Mouse (Mus musculus) lung, embryonic 16.5 days (tissue): Measurements from ENCODE around the gene Prr14l. TPM values are rescaled to one million over a fixed set of nuclear protein-coding genes. Genes with fewer than 3 reads are reported as not detected.
"Not testable (repeated sequence)": the region's sequence is repeated elsewhere in the genome, so short reads cannot be mapped to it uniquely, and the experiment has no call there.

Experiments
- ATAC-seq: fragments of 200-750 bp; cut with Nextera tagmentation; 2 replicates; pipeline ENCODE4 v1.8.0; 2017; ENCODE audit warnings: low read depth, mild to moderate bottlenecking, moderate library complexity
- H3K27ac ChIP-seq: fragments of 300-500 bp; sonication (generic); 2 replicates; pipeline ENCODE4 v1.5.1; 2014; ENCODE audit warnings: mild to moderate bottlenecking, control low read depth, low read length
- H3K27me3 ChIP-seq: fragments of 300-500 bp; sonication (generic); 2 replicates; pipeline ENCODE4 v1.6.1; 2014; ENCODE audit warnings: low read depth, low read length, mixed read lengths; ENCODE audit not compliant: control insufficient read depth, insufficient read depth
- H3K36me3 ChIP-seq: fragments of 300-500 bp; sonication (generic); 2 replicates; pipeline ENCODE4 v1.6.1; 2014; ENCODE audit warnings: low read length; ENCODE audit not compliant: control insufficient read depth, insufficient read depth
- H3K4me1 ChIP-seq: fragments of 300-500 bp; sonication (generic); replicated peaks from 2 replicates; pipeline ENCODE4 v1.6.1; 2014; ENCODE audit warnings: low read length, mixed read lengths; ENCODE audit not compliant: control insufficient read depth, insufficient read depth
- H3K4me2 ChIP-seq: fragments of 300-500 bp; sonication (generic); 2 replicates; pipeline ENCODE4 v1.6.1; 2014; ENCODE audit warnings: low read depth, low read length, control low read depth
- H3K4me3 ChIP-seq: fragments of 300-500 bp; sonication (generic); 2 replicates; pipeline ENCODE4 v1.5.1; 2014; ENCODE audit warnings: mild to moderate bottlenecking, low read length, control low read depth
- H3K9ac ChIP-seq: fragments of 300-500 bp; sonication (generic); 2 replicates; pipeline ENCODE4 v1.6.1; 2014; ENCODE audit warnings: low read length, control low read depth
- H3K9me3 ChIP-seq: fragments of 300-500 bp; sonication (generic); 2 replicates; pipeline ENCODE4 v1.6.1; 2016; ENCODE audit warnings: low read length; ENCODE audit not compliant: control insufficient read depth
- WGBS: fragments of 180-500 bp; shearing (Covaris S2); extraction: QIAGEN DNeasy Blood & Tissue Kit; methylation state at CpG from one replicate; pipeline ENCODE4 v1.1.7; 2014; 5-methylcytosine and 5-hydroxymethylcytosine counted together
- polyA plus RNA-seq: library from polyadenylated mRNA; unstranded; fragments of >200 nt; fragmentation: Nextera tagmentation; extraction: Ambion mirVana; gene quantifications from 2 replicates; pipeline ENCODE4 v1.2.1, GENCODE M21; 2015

Gene Prr14l
- polyA plus RNA-seq, 1 experiment from 2014 or later: 9.7 TPM

DNA sequence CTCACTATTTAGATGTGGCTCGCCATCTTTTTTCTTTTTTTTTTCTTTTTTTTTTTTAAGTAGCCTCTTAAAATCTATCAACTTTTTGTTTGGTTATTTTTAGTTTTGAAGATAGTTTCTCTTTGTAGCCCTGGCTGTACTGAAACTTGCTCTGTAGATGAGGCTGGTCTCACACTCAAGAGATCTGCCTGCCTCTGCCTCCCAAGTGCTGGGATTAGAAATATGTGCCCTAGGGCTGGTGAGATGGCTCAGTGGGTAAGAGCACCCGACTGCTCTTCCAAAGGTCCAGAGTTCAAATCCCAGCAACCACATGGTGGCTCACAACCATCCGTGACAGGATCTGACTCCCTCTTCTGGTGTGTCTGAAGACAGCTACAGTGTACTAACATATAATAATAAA lies 1.2 kb upstream of the Prr14l start:
- H3K27ac ChIP-seq, H3K36me3 ChIP-seq, H3K27me3 ChIP-seq, H3K4me2 ChIP-seq, ATAC-seq, H3K9me3 ChIP-seq, H3K9ac ChIP-seq, H3K4me3 ChIP-seq: not testable (repeated sequence)
- peaks cover 11% of the 10 kb centered on the region for H3K4me1 ChIP-seq
- WGBS: 83% methylated on average over 2 of the region's 3 CpGs

DNA sequence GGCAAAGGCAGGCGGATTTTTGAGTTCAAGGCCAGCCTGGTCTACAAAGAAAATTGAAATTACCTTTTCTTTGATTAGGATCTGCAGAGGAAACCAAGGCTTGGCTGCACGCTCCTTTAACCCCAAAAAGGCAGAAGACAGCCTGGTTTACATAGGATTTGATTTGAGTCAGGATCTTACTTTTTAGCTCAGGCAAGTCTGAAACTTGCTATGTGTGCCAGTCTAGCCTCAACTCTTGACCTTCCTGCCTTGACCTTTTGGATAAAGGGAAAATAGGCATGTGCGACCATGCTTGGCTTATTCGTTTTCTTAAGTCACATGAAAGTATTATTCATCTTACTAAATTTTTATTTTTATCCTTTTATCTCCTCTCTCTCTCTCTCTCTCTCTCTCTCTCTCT lies 762 bp upstream of the Prr14l start:
- peaks cover 11% of the 10 kb centered on the region for H3K4me1 ChIP-seq
- no peaks in the 10 kb centered on the region for H3K36me3 ChIP-seq
- H3K9me3 ChIP-seq: no peaks in the 10 kb centered on the region
- H3K27me3 ChIP-seq: no peaks in the 10 kb centered on the region
- H3K9ac ChIP-seq: no peak overlapping the region; the same call in 1 of the 2 replicates
- H3K4me2 ChIP-seq: no peak overlapping the region
- H3K27ac ChIP-seq: no peak overlapping the region; the same call in 1 of the 2 replicates
- no peak for ATAC-seq
- WGBS: 84% methylated on average over 4 of the region's 4 CpGs
- H3K4me3 ChIP-seq: no peak overlapping the region

DNA sequence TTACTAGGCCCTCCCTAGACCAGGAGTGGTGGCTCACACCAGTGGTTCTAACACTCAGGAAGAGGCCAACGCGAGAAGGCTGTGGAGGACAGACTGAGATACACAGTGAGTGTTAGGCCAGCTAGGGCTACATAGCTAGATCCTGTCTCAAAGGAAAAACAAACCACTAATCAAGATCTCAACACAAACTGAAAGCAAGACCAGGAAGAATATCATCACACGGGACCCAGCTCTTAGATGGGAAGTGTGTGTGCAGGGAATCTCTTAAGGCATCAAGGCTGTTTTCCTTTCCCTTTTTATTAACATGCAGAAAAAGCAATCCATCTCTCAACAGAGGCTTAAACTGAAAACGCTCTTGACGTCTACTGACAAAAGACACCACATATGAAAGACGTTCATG lies 2.0 kb downstream of the Prr14l start:
- Histone ChIP-seq H3K36me3 (peaks cover 2% of the 10 kb centered on the region; the same call in 1 of the 2 replicates), H3K4me3 (peak overlapping the region; percentile 20), H3K4me2 (peak overlapping the region; percentile 79), H3K9me3 (no peaks in the 10 kb centered on the region), H3K27ac (no peak overlapping the region), H3K9ac (peak overlapping the region; percentile 29; the same call in 1 of the 2 replicates), H3K4me1 (peaks cover 11% of the 10 kb centered on the region), H3K27me3 (no peaks in the 10 kb centered on the region)
- ATAC-seq: no peak
- WGBS: 28% methylated on average over 6 of the region's 6 CpGs

DNA sequence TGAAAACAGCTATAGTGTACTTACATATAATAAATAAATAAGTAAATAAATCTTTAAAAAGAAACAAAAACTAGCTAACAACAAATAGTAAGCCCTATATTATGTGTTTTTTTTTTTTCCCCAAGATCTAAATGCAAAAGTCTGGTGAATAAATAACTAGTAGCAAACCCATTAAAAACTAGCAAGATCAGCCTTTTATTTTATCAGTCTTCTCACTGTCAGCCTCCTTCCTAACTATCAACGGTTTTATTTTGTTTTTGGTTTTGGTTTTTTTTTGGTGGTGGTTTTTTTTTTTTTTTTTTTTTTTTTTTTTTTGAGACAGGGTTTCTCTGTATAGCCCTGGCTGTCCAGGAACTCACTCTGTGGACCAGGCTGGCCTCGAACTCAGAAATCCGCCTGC lies 4.5 kb downstream of the Prr14l start:
- not testable (repeated sequence) for H3K27me3 ChIP-seq, H3K36me3 ChIP-seq, H3K9me3 ChIP-seq, H3K27ac ChIP-seq, H3K4me2 ChIP-seq, ATAC-seq, H3K9ac ChIP-seq, H3K4me3 ChIP-seq
- peaks cover 11% of the 10 kb centered on the region for H3K4me1 ChIP-seq
- 94% methylated on average over 3 of the region's 3 CpGs for WGBS

DNA sequence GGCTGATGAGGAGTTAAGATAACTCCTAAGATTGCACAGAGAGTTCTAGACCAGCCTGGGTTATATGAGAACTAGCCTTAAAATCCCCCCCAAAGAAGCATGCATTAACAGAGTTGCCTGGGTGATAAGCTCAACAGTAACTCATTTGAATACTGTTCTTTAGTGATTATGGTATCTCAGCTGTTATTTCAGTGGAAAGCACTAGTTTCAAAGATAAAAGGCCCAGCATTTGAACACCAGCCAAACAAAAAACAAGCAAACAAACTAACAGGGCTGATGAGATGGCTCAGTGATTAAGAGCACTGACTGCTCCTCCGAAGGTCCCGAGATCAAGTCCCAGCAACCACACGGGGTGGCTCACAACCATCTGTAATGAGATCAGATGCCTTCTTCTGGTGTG lies 4.9 kb downstream of the Prr14l start:
- peaks cover 11% of the 10 kb centered on the region for H3K4me1 ChIP-seq
- no peak overlapping the region for H3K9ac ChIP-seq
- no peak overlapping the region for H3K4me2 ChIP-seq
- no peak for ATAC-seq
- H3K9me3 ChIP-seq: no peaks in the 10 kb centered on the region
- WGBS: 90% methylated on average over 3 of the region's 3 CpGs
- H3K27ac ChIP-seq: no peak overlapping the region
- H3K27me3 ChIP-seq: no peaks in the 10 kb centered on the region
- no peak overlapping the region for H3K4me3 ChIP-seq
- peaks cover 10% of the 10 kb centered on the region for H3K36me3 ChIP-seq

DNA sequence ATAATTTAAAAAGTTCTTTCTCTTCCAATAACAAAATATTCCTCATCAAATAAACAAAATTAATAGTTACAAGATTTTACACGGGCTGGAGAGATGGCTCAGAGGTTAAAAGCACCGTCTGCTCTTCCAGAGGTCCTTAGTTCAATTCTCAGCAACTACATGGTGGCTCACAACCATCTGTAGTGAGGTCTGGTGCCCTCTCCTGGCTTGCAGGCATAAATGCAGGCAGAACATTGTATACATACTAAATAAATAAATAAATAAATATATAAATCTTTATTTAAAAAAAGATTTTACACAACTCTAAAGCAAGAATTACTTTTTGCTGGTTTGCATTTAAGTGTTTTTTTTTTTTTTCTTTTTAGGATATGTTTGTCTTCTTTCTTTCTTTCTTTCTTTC lies 14.0 kb downstream of the Prr14l start:
- H3K36me3 ChIP-seq: peaks cover 46% of the 10 kb centered on the region
- H3K4me1 ChIP-seq: no peaks in the 10 kb centered on the region
- no peak overlapping the region for H3K4me2 ChIP-seq
- H3K4me3 ChIP-seq: no peak overlapping the region
- ATAC-seq: no peak
- H3K9me3 ChIP-seq: no peaks in the 10 kb centered on the region
- H3K27ac ChIP-seq: no peak overlapping the region
- H3K27me3 ChIP-seq: no peaks in the 10 kb centered on the region
- WGBS: 89% methylated on average over 2 of the region's 2 CpGs
- H3K9ac ChIP-seq: no peak overlapping the region

DNA sequence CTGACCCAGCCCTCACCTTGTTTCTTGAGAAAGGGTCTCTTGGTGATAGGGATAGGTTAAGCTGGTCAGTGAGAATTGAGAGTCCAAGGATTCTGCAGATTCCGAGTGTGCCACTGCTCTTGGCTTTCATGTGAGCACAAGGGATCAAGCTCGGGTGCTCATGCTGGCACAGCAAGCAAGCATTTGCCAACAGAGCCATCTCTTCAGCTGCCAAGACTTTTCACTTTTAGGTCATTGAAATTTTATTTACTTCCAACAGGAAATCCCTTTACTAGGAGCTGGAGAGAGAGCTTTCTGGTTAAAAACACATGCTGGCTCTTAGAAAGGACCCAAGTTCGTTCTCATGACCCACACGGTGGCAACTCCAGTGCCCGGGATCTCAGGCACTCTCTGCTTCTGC lies 17.1 kb downstream of the Prr14l start:
- Histone ChIP-seq H3K4me1 (no peaks in the 10 kb centered on the region), H3K9ac (no peak overlapping the region), H3K27me3 (no peaks in the 10 kb centered on the region), H3K36me3 (peaks cover 46% of the 10 kb centered on the region), H3K9me3 (no peaks in the 10 kb centered on the region), H3K4me2 (no peak overlapping the region), H3K27ac (no peak overlapping the region), H3K4me3 (no peak overlapping the region)
- WGBS: 81% methylated on average over 5 of the region's 5 CpGs
- no peak for ATAC-seq

DNA sequence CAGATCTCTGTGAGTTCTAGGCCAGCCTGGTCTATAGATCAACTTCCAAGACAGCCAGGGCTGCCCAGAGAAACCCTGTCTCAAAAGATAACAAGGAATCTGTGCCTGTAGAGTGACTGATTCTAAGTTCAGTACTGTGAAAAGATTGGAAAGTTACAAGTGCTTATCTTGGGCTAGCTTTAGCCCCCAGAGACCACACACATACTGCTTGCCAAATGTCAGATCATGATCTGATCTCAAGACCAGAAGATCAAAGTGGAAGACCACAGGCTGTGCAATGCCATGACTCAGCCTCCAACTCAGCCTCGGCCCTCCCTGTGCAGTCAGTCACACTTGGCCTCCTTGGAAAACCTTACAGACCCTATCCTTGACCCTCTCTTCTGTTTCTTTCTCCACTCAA lies 19.6 kb downstream of the Prr14l start:
- H3K27ac ChIP-seq: no peak overlapping the region
- 92% methylated on average over 1 of the region's 1 CpGs for WGBS
- H3K4me3 ChIP-seq: no peak overlapping the region
- no peaks in the 10 kb centered on the region for H3K4me1 ChIP-seq
- H3K4me2 ChIP-seq: no peak overlapping the region
- no peaks in the 10 kb centered on the region for H3K27me3 ChIP-seq
- peaks cover 39% of the 10 kb centered on the region for H3K36me3 ChIP-seq
- no peak overlapping the region for H3K9ac ChIP-seq
- ATAC-seq: no peak
- no peaks in the 10 kb centered on the region for H3K9me3 ChIP-seq

DNA sequence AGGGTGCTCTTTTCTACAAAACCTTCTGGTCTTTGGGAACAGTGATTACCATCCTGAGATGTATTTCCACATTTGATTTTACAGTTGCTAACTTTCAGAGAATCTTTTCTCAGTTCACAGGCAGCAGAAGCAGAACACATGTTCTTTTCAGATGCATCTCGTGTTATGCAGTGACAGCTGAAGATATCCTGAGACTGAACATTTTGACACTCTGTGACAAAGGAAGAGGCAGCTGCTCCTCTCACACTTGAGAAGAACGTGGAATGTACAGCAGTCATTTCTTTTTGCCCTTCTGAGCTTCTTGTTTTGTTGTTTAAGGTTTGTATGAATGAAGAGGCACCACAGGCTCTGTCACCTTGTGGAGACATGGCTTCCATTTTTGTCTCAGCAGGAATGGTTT lies 24.0 kb downstream of the Prr14l start:
- 91% methylated on average over 2 of the region's 2 CpGs for WGBS
- no peaks in the 10 kb centered on the region for H3K9me3 ChIP-seq
- H3K9ac ChIP-seq: no peak overlapping the region
- H3K27me3 ChIP-seq: no peaks in the 10 kb centered on the region
- peaks cover 46% of the 10 kb centered on the region for H3K36me3 ChIP-seq
- H3K27ac ChIP-seq: no peak overlapping the region
- ATAC-seq: no peak
- no peak overlapping the region for H3K4me3 ChIP-seq
- no peaks in the 10 kb centered on the region for H3K4me1 ChIP-seq
- H3K4me2 ChIP-seq: no peak overlapping the region

DNA sequence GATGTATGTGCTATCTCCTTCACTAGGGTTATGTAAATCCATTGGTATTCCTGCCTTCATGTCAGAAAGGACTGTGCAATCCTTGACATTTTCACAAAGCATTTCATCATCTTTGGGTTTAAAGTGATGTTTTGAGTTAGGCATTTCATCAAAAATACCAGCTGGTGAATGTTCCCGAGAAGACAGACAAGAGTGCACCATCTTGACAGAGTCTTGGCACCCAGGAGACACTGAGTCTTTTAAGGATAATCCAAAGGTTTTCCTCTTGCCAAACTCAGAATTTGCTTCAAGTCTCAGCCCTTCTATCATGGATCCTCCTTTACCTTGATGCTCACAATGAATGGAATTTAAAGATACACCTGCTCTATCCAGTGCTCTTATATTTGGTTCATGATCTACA lies 25.3 kb downstream of the Prr14l start:
- H3K4me2 ChIP-seq, H3K9ac ChIP-seq, H3K4me1 ChIP-seq, H3K9me3 ChIP-seq, ATAC-seq, H3K27ac ChIP-seq, H3K27me3 ChIP-seq, H3K4me3 ChIP-seq: not testable (repeated sequence)
- 87% methylated on average over 1 of the region's 1 CpGs for WGBS
- peaks cover 39% of the 10 kb centered on the region for H3K36me3 ChIP-seq
